Mouse (Mus musculus): ENCODE measurements around the gene Gm15517.
"Not testable (repeated sequence)": the region's sequence is repeated elsewhere in the genome, so short reads cannot be mapped to it uniquely, and the experiment has no call there.

Gene Gm15517

GRCm38 (mm10) chr7:44261147-44261546 lies at the start of gene Gm15517:
Gene Gm15517 (plus strand): TSS chr7:44261447.
- no peak for DNase-seq (ENCODE audit: low read depth, low spot score)

- DNase-seq (ENCODE audit: low read depth, low spot score), result no peak
These were observed 45.6 kb upstream of the Gm15517 start, which contains the start of gene Klk1b5 for GRCm38 (mm10) chr7:44215645-44216044. Gene Klk1b5 (plus strand): TSS chr7:44215945.

- not testable (repeated sequence) for DNase-seq (ENCODE audit: low read depth, low spot score)
These were observed 39.6 kb upstream of the Gm15517 start for GRCm38 (mm10) chr7:44221601-44222000.

- DNase-seq (ENCODE audit: low read depth, low spot score), result not testable (repeated sequence)
These were observed 38.9 kb upstream of the Gm15517 start for GRCm38 (mm10) chr7:44222335-44222734.

GRCm38 (mm10) chr7:44225076-44225475 lies 36.2 kb upstream of the Gm15517 start, which contains the start of gene Klk1:
Gene Klk1 (plus strand): TSS chr7:44225360.
- DNase-seq (ENCODE audit: low read depth, low spot score), result no peak

GRCm38 (mm10) chr7:44235909-44236308 lies 25.3 kb upstream of the Gm15517 start, which contains the start of gene Gm36864:
Gene Gm36864 (plus strand): TSS chr7:44236177.
- no peak for DNase-seq (ENCODE audit: low read depth, low spot score)

GRCm38 (mm10) chr7:44239913-44240312 lies 21.3 kb upstream of the Gm15517 start:
- DNase-seq (ENCODE audit: low read depth, low spot score), result no peak

- DNase-seq (ENCODE audit: low read depth, low spot score), result no peak
These were observed 20.5 kb upstream of the Gm15517 start for GRCm38 (mm10) chr7:44240712-44241111.

GRCm38 (mm10) chr7:44241163-44241562 lies 20.1 kb upstream of the Gm15517 start:
- no peak for DNase-seq (ENCODE audit: low read depth, low spot score)

- no peak for DNase-seq (ENCODE audit: low read depth, low spot score)
These were observed 17.2 kb upstream of the Gm15517 start for GRCm38 (mm10) chr7:44244080-44244479.

- peak; percentile 82 for DNase-seq (ENCODE audit: low read depth, low spot score)
These were observed 14.9 kb upstream of the Gm15517 start, which contains the start of the genes 1700028J19Rik and 2410002F23Rik for GRCm38 (mm10) chr7:44246055-44246983. Gene 1700028J19Rik (minus strand): TSS chr7:44246695. Gene 2410002F23Rik (plus strand): TSS chr7:44246722.

- peak; percentile 51 for DNase-seq (ENCODE audit: low read depth, low spot score)
These were observed 14.2 kb upstream of the Gm15517 start for GRCm38 (mm10) chr7:44246984-44247470.

- no peak for DNase-seq (ENCODE audit: low read depth, low spot score)
These were observed 13.3 kb upstream of the Gm15517 start for GRCm38 (mm10) chr7:44247971-44248370.

- DNase-seq (ENCODE audit: low read depth, low spot score), result no peak
These were observed 12.0 kb upstream of the Gm15517 start for GRCm38 (mm10) chr7:44249248-44249647.

- not testable (repeated sequence) for DNase-seq (ENCODE audit: low read depth, low spot score)
These were observed 10.4 kb upstream of the Gm15517 start for GRCm38 (mm10) chr7:44250732-44251275.

GRCm38 (mm10) chr7:44253023-44253616 lies 8.1 kb upstream of the Gm15517 start:
- no peak for DNase-seq (ENCODE audit: low read depth, low spot score)

- DNase-seq (ENCODE audit: low read depth, low spot score), result no peak
These were observed 6.3 kb upstream of the Gm15517 start for GRCm38 (mm10) chr7:44254930-44255329.

- no peak for DNase-seq (ENCODE audit: low read depth, low spot score)
These were observed 4.0 kb upstream of the Gm15517 start, which contains the start of gene Acp4 for GRCm38 (mm10) chr7:44257278-44257677. Gene Acp4 (minus strand): TSS chr7:44257378.

GRCm38 (mm10) chr7:44260410-44260809 lies 837 bp upstream of the Gm15517 start:
- DNase-seq (ENCODE audit: low read depth, low spot score), result peak; percentile 26

- peak; percentile 93 for DNase-seq (ENCODE audit: low read depth, low spot score)
These were observed 1.8 kb downstream of the Gm15517 start for GRCm38 (mm10) chr7:44262791-44263643.

GRCm38 (mm10) chr7:44268117-44268516 lies 6.9 kb downstream of the Gm15517 start:
- no peak for DNase-seq (ENCODE audit: low read depth, low spot score)
